Mouse (Mus musculus) midbrain, embryonic 16.5 days (tissue): Measurements from ENCODE around the gene Ogfr. TPM values are rescaled to one million over a fixed set of nuclear protein-coding genes. Genes with fewer than 3 reads are reported as not detected.

Source experiments
- ATAC-seq: fragments of 200-750 bp; cut with Nextera tagmentation; 2 replicates; pipeline ENCODE4 v1.8.0; 2017; ENCODE audit warnings: moderate TSS enrichment
- H3K27ac ChIP-seq: fragments of 300-500 bp; sonication (generic); 2 replicates; pipeline ENCODE4 v1.5.1; 2014; ENCODE audit warnings: mild to moderate bottlenecking, low read length, mixed read lengths
- H3K27me3 ChIP-seq: fragments of 300-500 bp; sonication (generic); 2 replicates; pipeline ENCODE4 v1.6.1; 2014; ENCODE audit warnings: low read depth, low read length, mixed read lengths; ENCODE audit not compliant: control insufficient read depth, insufficient read depth
- H3K36me3 ChIP-seq: fragments of 300-500 bp; sonication (generic); 2 replicates; pipeline ENCODE4 v1.6.1; 2014; ENCODE audit warnings: mild to moderate bottlenecking, low read length, moderate library complexity, mixed read lengths; ENCODE audit not compliant: control insufficient read depth, insufficient read depth
- H3K4me1 ChIP-seq: fragments of 300-500 bp; sonication (generic); 2 replicates; pipeline ENCODE4 v1.6.1; 2014; ENCODE audit warnings: mild to moderate bottlenecking, low read length, mixed read lengths; ENCODE audit not compliant: control insufficient read depth, insufficient read depth
- H3K4me2 ChIP-seq: fragments of 300-500 bp; sonication (generic); 2 replicates; pipeline ENCODE4 v1.6.1; 2014; ENCODE audit warnings: mild to moderate bottlenecking, low read length, mixed read lengths
- H3K4me3 ChIP-seq: fragments of 300-500 bp; sonication (generic); 2 replicates; pipeline ENCODE4 v1.5.1; 2014; ENCODE audit warnings: low read depth, mild to moderate bottlenecking, low read length, moderate library complexity, mixed read lengths
- H3K9ac ChIP-seq: fragments of 300-500 bp; sonication (generic); 2 replicates; pipeline ENCODE4 v1.6.1; 2014; ENCODE audit warnings: low read depth, low read length, mixed read lengths
- H3K9me3 ChIP-seq: fragments of 300-500 bp; sonication (generic); replicated peaks from 2 replicates; pipeline ENCODE4 v1.6.1; 2014; ENCODE audit warnings: mild to moderate bottlenecking, low read length, mixed read lengths; ENCODE audit not compliant: control insufficient read depth, poor library complexity, severe bottlenecking
- WGBS: fragments of 180-500 bp; shearing (Covaris S2); extraction: QIAGEN DNeasy Blood & Tissue Kit; methylation state at CpG from one replicate; pipeline ENCODE4 v1.1.7; 2014; 5-methylcytosine and 5-hydroxymethylcytosine counted together
- polyA plus RNA-seq: library from polyadenylated mRNA; unstranded; fragments of >200 nt; fragmentation: Nextera tagmentation; extraction: Ambion mirVana; gene quantifications from 2 replicates; pipeline ENCODE4 v1.2.1, GENCODE M21; 2015

The Ogfr gene
- polyA plus RNA-seq, 1 experiment from 2014 or later: 81.2 TPM

DNA sequence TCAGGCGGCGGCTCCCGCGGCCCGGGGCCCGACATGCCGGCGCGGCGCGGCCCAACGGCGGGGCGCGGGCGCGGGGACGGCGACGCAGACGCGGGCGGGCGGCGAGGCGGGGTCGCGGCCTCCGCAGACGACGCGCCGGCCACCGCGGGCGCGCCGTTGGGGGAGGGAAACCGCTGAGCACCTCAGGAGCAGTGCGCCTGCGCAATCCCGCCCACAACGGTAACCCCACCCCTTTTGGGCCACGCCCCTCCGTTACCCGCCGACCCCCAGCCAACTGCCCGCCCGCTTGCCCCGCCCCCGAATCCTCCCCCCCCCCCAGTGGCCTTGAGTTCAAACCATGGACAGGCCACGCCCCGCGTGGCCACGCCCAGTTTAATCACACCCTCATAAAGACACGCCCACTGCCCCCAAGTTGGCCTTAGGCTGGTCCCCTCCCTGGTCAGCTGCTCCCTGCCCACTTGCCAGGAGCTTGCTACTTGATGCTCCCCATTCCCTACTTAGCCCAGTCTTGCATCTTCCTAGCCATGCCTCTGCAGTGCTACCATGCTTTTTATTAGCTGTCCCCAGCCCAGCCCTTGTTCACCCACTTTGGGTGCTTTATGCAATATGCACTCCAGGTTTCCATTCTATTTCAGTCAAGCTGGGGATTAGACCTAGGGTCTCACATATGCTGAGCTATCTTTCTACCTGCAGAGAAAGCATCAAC lies 53.7 kb downstream of the Ogfr start, which contains the start of gene Tcfl5:
TSS of gene Tcfl5 (minus strand) at position 154 of the 706 bp plus-strand sequence.
- Histone ChIP-seq H3K9me3 (peaks cover 18% of the 10 kb centered on the region), H3K4me3 (peak within 1 kb of the TSS; percentile 43), H3K27me3 (peaks cover 39% of the 10 kb centered on the region), H3K9ac (peak within 1 kb of the TSS; percentile 30; the same call in 1 of the 2 replicates), H3K4me1 (no peaks in the 10 kb centered on the region; the same call in 1 of the 2 replicates), H3K36me3 (no peaks in the 10 kb centered on the region), H3K27ac (no peak within 1 kb of the TSS), H3K4me2 (peak within 1 kb of the TSS; percentile 52)
- ATAC-seq: no peak
- 4% methylated on average over 39 of the region's 56 CpGs for WGBS

DNA sequence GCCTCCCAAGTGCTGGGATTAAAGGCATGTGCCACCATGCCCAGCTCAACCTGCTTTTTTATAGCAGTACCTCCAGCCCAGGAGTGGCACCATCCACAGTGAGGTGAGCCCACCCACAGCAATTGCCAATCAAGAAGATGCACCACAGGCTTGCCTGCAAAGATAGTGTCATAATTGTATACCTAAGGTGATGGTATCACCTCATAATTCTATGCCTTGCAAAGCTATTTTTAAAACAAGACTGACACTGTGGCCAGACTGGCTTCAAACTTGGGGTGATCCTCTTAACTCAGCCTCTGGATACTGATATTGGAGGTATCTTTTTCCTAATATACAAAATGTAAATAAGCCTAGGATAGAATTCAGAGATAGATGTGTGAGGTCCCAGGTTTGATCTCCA lies 54.6 kb downstream of the Ogfr start:
- peaks cover 39% of the 10 kb centered on the region for H3K27me3 ChIP-seq
- H3K9me3 ChIP-seq: peaks cover 18% of the 10 kb centered on the region
- H3K4me2 ChIP-seq: no peak overlapping the region
- ATAC-seq: no peak
- H3K27ac ChIP-seq: no peak overlapping the region
- H3K9ac ChIP-seq: no peak overlapping the region
- no peaks in the 10 kb centered on the region; the same call in 1 of the 2 replicates for H3K4me1 ChIP-seq
- no peaks in the 10 kb centered on the region for H3K36me3 ChIP-seq
- no peak overlapping the region for H3K4me3 ChIP-seq

Other genes with a start within 250 kb of the Ogfr start
- gene Slco4a1, start 133.0 kb upstream of the Ogfr start, polyA plus RNA-seq: 1.7 and 2.4 TPM in 2 replicates
- gene Ntsr1, start 89.3 kb upstream of the Ogfr start, polyA plus RNA-seq: 2.7 and 3.3 TPM in 2 replicates
- 40.2 and 44.8 TPM in 2 replicates for gene Mrgbp, start 7.9 kb upstream of the Ogfr start, polyA plus RNA-seq
- 40.4 and 43.2 TPM in 2 replicates for gene Col9a3, start 8.5 kb downstream of the Ogfr start, polyA plus RNA-seq
- 0.42 and 0.55 TPM in 2 replicates for gene Tcfl5, start 53.5 kb downstream of the Ogfr start, polyA plus RNA-seq
- 23.9 and 26.8 TPM in 2 replicates for gene Dido1, start 120.8 kb downstream of the Ogfr start, polyA plus RNA-seq
- gene Gid8, start 120.9 kb downstream of the Ogfr start, polyA plus RNA-seq: 55.1 and 57.1 TPM in 2 replicates
- gene Slc17a9, start 136.0 kb downstream of the Ogfr start, polyA plus RNA-seq: 0.11 and 0.24 TPM in 2 replicates
- gene Bhlhe23, start 187.7 kb downstream of the Ogfr start, polyA plus RNA-seq: 10.1 and 10.4 TPM in 2 replicates